Mouse (Mus musculus): ENCODE measurements around the gene Sulf2. TPM values are rescaled to one million over a fixed set of nuclear protein-coding genes. Genes with fewer than 3 reads are reported as not detected.

Sulf2 gene
- polyA plus RNA-seq, 1 experiment from 2014 or later = 188 TPM

GRCm38 (mm10) chr2:166167387-166167786 lies 11.9 kb upstream of the Sulf2 start:
- WGBS = 88% methylated on average over 2 of the region's 2 CpGs
- H3K4me1 ChIP-seq = peaks cover 79% of the 10 kb centered on the region
- H3K9me3 ChIP-seq (replicated peaks) = no peaks in the 10 kb centered on the region
- no peaks in the 10 kb centered on the region for H3K36me3 ChIP-seq
- H3K27me3 ChIP-seq (ENCODE audit: low read depth, poor library complexity, severe bottlenecking) = no peaks in the 10 kb centered on the region
- H3K27ac ChIP-seq = peak overlapping the region; percentile 83
- DNase-seq (ENCODE audit: low spot score) = no peak
- H3K4me3 ChIP-seq = no peak overlapping the region

- no peaks in the 10 kb centered on the region for H3K9me3 ChIP-seq (replicated peaks)
- H3K4me3 ChIP-seq = no peak overlapping the region
- WGBS = 88% methylated on average over 7 of the region's 7 CpGs
- H3K36me3 ChIP-seq = no peaks in the 10 kb centered on the region
- peak overlapping the region; percentile 43; the same call in 1 of the 2 replicates for H3K27ac ChIP-seq
- no peaks in the 10 kb centered on the region for H3K27me3 ChIP-seq (ENCODE audit: low read depth, poor library complexity, severe bottlenecking)
- DNase-seq (ENCODE audit: low spot score) = no peak
- peaks cover 69% of the 10 kb centered on the region for H3K4me1 ChIP-seq
Observed at GRCm38 (mm10) chr2:166165396-166165795, 9.9 kb upstream of the Sulf2 start.

- 97% methylated on average over 1 of the region's 1 CpGs for WGBS
- no peak overlapping the region for H3K27ac ChIP-seq
- H3K9me3 ChIP-seq (replicated peaks) = no peaks in the 10 kb centered on the region
- peaks cover 61% of the 10 kb centered on the region for H3K4me1 ChIP-seq
- H3K4me3 ChIP-seq = no peak overlapping the region
- no peaks in the 10 kb centered on the region for H3K36me3 ChIP-seq
- H3K27me3 ChIP-seq (ENCODE audit: low read depth, poor library complexity, severe bottlenecking) = no peaks in the 10 kb centered on the region
- DNase-seq (ENCODE audit: low spot score) = no peak
Observed at GRCm38 (mm10) chr2:166164601-166165000, 9.1 kb upstream of the Sulf2 start.

- H3K27me3 ChIP-seq (ENCODE audit: low read depth, poor library complexity, severe bottlenecking) = no peaks in the 10 kb centered on the region
- H3K4me3 ChIP-seq = no peak overlapping the region
- H3K27ac ChIP-seq = peak overlapping the region; percentile 86
- H3K4me1 ChIP-seq = peaks cover 57% of the 10 kb centered on the region
- no peaks in the 10 kb centered on the region for H3K36me3 ChIP-seq
- H3K9me3 ChIP-seq (replicated peaks) = no peaks in the 10 kb centered on the region
- WGBS = 75% methylated on average over 6 of the region's 6 CpGs
- DNase-seq (ENCODE audit: low spot score) = no peak
Observed at GRCm38 (mm10) chr2:166163917-166164316, 8.5 kb upstream of the Sulf2 start.

GRCm38 (mm10) chr2:166163252-166163651 lies 7.8 kb upstream of the Sulf2 start:
- DNase-seq (ENCODE audit: low spot score) = no peak
- Histone ChIP-seq H3K4me1 (peaks cover 57% of the 10 kb centered on the region), H3K27me3 (ENCODE audit: low read depth, poor library complexity, severe bottlenecking) (no peaks in the 10 kb centered on the region), H3K9me3 (replicated peaks) (no peaks in the 10 kb centered on the region), H3K4me3 (no peak overlapping the region), H3K36me3 (no peaks in the 10 kb centered on the region), H3K27ac (peak overlapping the region; percentile 86)
- WGBS = 70% methylated on average over 5 of the region's 5 CpGs

GRCm38 (mm10) chr2:166162160-166162559 lies 6.7 kb upstream of the Sulf2 start:
- no peaks in the 10 kb centered on the region for H3K36me3 ChIP-seq
- 72% methylated on average over 5 of the region's 5 CpGs for WGBS
- no peaks in the 10 kb centered on the region for H3K9me3 ChIP-seq (replicated peaks)
- no peak for DNase-seq (ENCODE audit: low spot score)
- H3K4me3 ChIP-seq = no peak overlapping the region
- H3K27ac ChIP-seq = peak overlapping the region; percentile 86
- H3K4me1 ChIP-seq = peaks cover 58% of the 10 kb centered on the region
- H3K27me3 ChIP-seq (ENCODE audit: low read depth, poor library complexity, severe bottlenecking) = no peaks in the 10 kb centered on the region

GRCm38 (mm10) chr2:166159276-166159675 lies 3.8 kb upstream of the Sulf2 start:
- no peaks in the 10 kb centered on the region for H3K36me3 ChIP-seq
- 89% methylated on average over 7 of the region's 7 CpGs for WGBS
- no peak for DNase-seq (ENCODE audit: low spot score)
- no peak overlapping the region for H3K4me3 ChIP-seq
- H3K27ac ChIP-seq = peak overlapping the region; percentile 100
- H3K27me3 ChIP-seq (ENCODE audit: low read depth, poor library complexity, severe bottlenecking) = no peaks in the 10 kb centered on the region
- H3K4me1 ChIP-seq = peaks cover 64% of the 10 kb centered on the region
- no peaks in the 10 kb centered on the region for H3K9me3 ChIP-seq (replicated peaks)

- 30% methylated on average over 12 of the region's 12 CpGs for WGBS
- peak; percentile 81 for DNase-seq (ENCODE audit: low spot score)
- no peaks in the 10 kb centered on the region for H3K27me3 ChIP-seq (ENCODE audit: low read depth, poor library complexity, severe bottlenecking)
- peaks cover 66% of the 10 kb centered on the region for H3K4me1 ChIP-seq
- no peaks in the 10 kb centered on the region for H3K9me3 ChIP-seq (replicated peaks)
- H3K27ac ChIP-seq = peak overlapping the region; percentile 100
- H3K4me3 ChIP-seq = peak overlapping the region; percentile 32
- no peaks in the 10 kb centered on the region for H3K36me3 ChIP-seq
Observed at GRCm38 (mm10) chr2:166157767-166158561, 2.5 kb upstream of the Sulf2 start.

GRCm38 (mm10) chr2:166157144-166157543 lies 1.7 kb upstream of the Sulf2 start:
- no peaks in the 10 kb centered on the region for H3K9me3 ChIP-seq (replicated peaks)
- H3K4me3 ChIP-seq = peak overlapping the region; percentile 32; the same call in 1 of the 2 replicates
- peak overlapping the region; percentile 100 for H3K27ac ChIP-seq
- DNase-seq (ENCODE audit: low spot score) = no peak
- no peaks in the 10 kb centered on the region for H3K36me3 ChIP-seq
- 89% methylated on average over 2 of the region's 2 CpGs for WGBS
- peaks cover 66% of the 10 kb centered on the region for H3K4me1 ChIP-seq
- H3K27me3 ChIP-seq (ENCODE audit: low read depth, poor library complexity, severe bottlenecking) = no peaks in the 10 kb centered on the region

- Histone ChIP-seq H3K9me3 (replicated peaks) (no peaks in the 10 kb centered on the region), H3K36me3 (peaks cover 8% of the 10 kb centered on the region), H3K4me1 (peaks cover 73% of the 10 kb centered on the region), H3K4me3 (peak overlapping the region; percentile 96), H3K27me3 (ENCODE audit: low read depth, poor library complexity, severe bottlenecking) (no peaks in the 10 kb centered on the region), H3K27ac (peak overlapping the region; percentile 100)
- peak; percentile 59 for DNase-seq (ENCODE audit: low spot score)
- 9% methylated on average over 12 of the region's 12 CpGs for WGBS
Observed at GRCm38 (mm10) chr2:166156122-166156521, 659 bp upstream of the Sulf2 start.

- H3K4me1 ChIP-seq = peaks cover 85% of the 10 kb centered on the region
- H3K4me3 ChIP-seq = peak overlapping the region; percentile 96
- DNase-seq (ENCODE audit: low spot score) = peak; percentile 79
- WGBS = 2% methylated on average over 95 of the region's 95 CpGs
- H3K27ac ChIP-seq = peak overlapping the region; percentile 100
- H3K36me3 ChIP-seq = peaks cover 18% of the 10 kb centered on the region
- no peaks in the 10 kb centered on the region for H3K9me3 ChIP-seq (replicated peaks)
- H3K27me3 ChIP-seq (ENCODE audit: low read depth, poor library complexity, severe bottlenecking) = no peaks in the 10 kb centered on the region
Observed at GRCm38 (mm10) chr2:166154749-166155453, 562 bp downstream of the Sulf2 start.

- WGBS = under 1% methylated on average over 51 of the region's 51 CpGs
- Histone ChIP-seq H3K27me3 (ENCODE audit: low read depth, poor library complexity, severe bottlenecking) (no peaks in the 10 kb centered on the region), H3K9me3 (replicated peaks) (no peaks in the 10 kb centered on the region), H3K4me1 (peaks cover 93% of the 10 kb centered on the region), H3K36me3 (peaks cover 18% of the 10 kb centered on the region), H3K4me3 (peak overlapping the region; percentile 96), H3K27ac (peak overlapping the region; percentile 100)
- peak; percentile 78 for DNase-seq (ENCODE audit: low spot score)
Observed at GRCm38 (mm10) chr2:166153891-166154711, 1.4 kb downstream of the Sulf2 start.
